Mouse (Mus musculus) layer of hippocampus, adult 9-10 months (tissue): Measurements from ENCODE around the gene Notch4.

Source experiments
- DNase-seq: peaks from one replicate; pipeline ENCODE4 v3.0.0; 2022; ENCODE audit warnings: low spot score

Gene Notch4

GRCm38 (mm10) chr17:34626773-34627092 lies 62.7 kb downstream of the Notch4 start:
- DNase-seq = no peak

- no peak for DNase-seq
Observed at GRCm38 (mm10) chr17:34627093-34627942, 63.2 kb downstream of the Notch4 start.

GRCm38 (mm10) chr17:34627943-34628643 lies 64.0 kb downstream of the Notch4 start, which contains the start of gene Ppt2:
Gene Ppt2 (minus strand): TSS chr17:34628510.
- no peak for DNase-seq

- DNase-seq = no peak
Observed at GRCm38 (mm10) chr17:34628644-34628967, 64.5 kb downstream of the Notch4 start.

GRCm38 (mm10) chr17:34629221-34629751 lies 65.2 kb downstream of the Notch4 start, which contains the start of gene Prrt1:
Gene Prrt1 (plus strand): TSS chr17:34629533.
- DNase-seq = no peak

- DNase-seq = no peak
Observed at GRCm38 (mm10) chr17:34629796-34630603, 65.9 kb downstream of the Notch4 start.

- DNase-seq = no peak
Observed at GRCm38 (mm10) chr17:34630761-34631301, 66.8 kb downstream of the Notch4 start.

- DNase-seq = no peak
Observed at GRCm38 (mm10) chr17:34631647-34632046, 67.6 kb downstream of the Notch4 start.

GRCm38 (mm10) chr17:34632261-34632691 lies 68.2 kb downstream of the Notch4 start:
- DNase-seq = no peak

- DNase-seq = no peak
Observed at GRCm38 (mm10) chr17:34635671-34636070, 71.6 kb downstream of the Notch4 start.

- DNase-seq = no peak
Observed at GRCm38 (mm10) chr17:34637459-34637858, 73.4 kb downstream of the Notch4 start.
